Mouse (Mus musculus): Measurements from ENCODE around the gene Gm3402. TPM values are rescaled to one million over a fixed set of nuclear protein-coding genes. Genes with fewer than 3 reads are reported as not detected.
"Not testable (repeated sequence)": the region's sequence is repeated elsewhere in the genome, so short reads cannot be mapped to it uniquely, and the experiment has no call there.

Gene Gm3402
- polyA plus RNA-seq, 1 experiment from 2014 or later, result not detected

DNA sequence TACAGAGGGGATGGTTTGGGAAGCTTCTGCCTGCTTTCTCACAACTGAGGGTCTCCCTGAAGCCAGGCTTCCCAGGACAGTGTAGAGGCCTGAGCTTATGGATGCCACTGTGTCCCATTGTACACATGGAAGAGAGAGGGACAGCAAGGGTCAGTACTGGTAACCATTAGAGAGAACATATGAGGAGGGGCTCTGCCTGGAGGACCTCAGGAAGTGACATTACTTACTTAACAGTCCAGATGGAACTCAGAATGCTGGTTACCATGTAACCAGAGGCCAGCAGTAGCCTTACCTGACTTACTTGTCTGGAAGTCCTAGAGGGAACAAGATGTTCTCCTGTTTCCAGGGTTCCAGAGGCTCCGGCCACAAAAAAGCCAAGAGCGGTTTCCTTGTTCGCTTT, 41.9 kb downstream of the Gm3402 start, which contains the start of gene Gm3415:
Gene Gm3415 (plus strand): TSS at position 301 of the 400 bp plus-strand sequence.
- not testable (repeated sequence) for H3K36me3 ChIP-seq; ATAC-seq (ENCODE audit: low read depth); H3K4me3 ChIP-seq; H3K9ac ChIP-seq; H3K4me2 ChIP-seq; H3K4me1 ChIP-seq (replicated peaks); H3K27me3 ChIP-seq; H3K27ac ChIP-seq (replicated peaks); H3K9me3 ChIP-seq
- no CpG with 5 or more reads among the region's 3 CpGs for WGBS

GRCm38 (mm10) chr5:146564259-146564658, 50.3 kb downstream of the Gm3402 start:
- no peak for ATAC-seq (ENCODE audit: low read depth)
- no peak overlapping the region for H3K4me3 ChIP-seq
- H3K9me3 ChIP-seq, result no peaks in the 10 kb centered on the region
- no peak overlapping the region for H3K4me2 ChIP-seq
- H3K27me3 ChIP-seq, result no peaks in the 10 kb centered on the region
- H3K27ac ChIP-seq (replicated peaks), result no peak overlapping the region
- 81% methylated on average over 1 of the region's 1 CpGs for WGBS
- no peak overlapping the region for H3K9ac ChIP-seq
- H3K4me1 ChIP-seq (replicated peaks), result no peaks in the 10 kb centered on the region
- H3K36me3 ChIP-seq, result no peaks in the 10 kb centered on the region

Other genes starting within 250 kb of the Gm3402 start
- 14.4 and 14.8 TPM in 2 replicates for gene Wasf3, start 129.1 kb upstream of the Gm3402 start, polyA plus RNA-seq (2015; fragmentation: Nextera tagmentation; extraction: Ambion mirVana)
- gene Gm6408, start 32.2 kb upstream of the Gm3402 start, polyA plus RNA-seq (2015; fragmentation: Nextera tagmentation; extraction: Ambion mirVana), result not detected in 2 replicates
- gene Gm6370, start 22.8 kb upstream of the Gm3402 start, polyA plus RNA-seq (2015; fragmentation: Nextera tagmentation; extraction: Ambion mirVana), result not detected in 2 replicates
- not detected in 2 replicates for gene 4930449I24Rik, start 11.7 kb upstream of the Gm3402 start, polyA plus RNA-seq (2015; fragmentation: Nextera tagmentation; extraction: Ambion mirVana)
- gene Gm3404, start 11.7 kb downstream of the Gm3402 start, polyA plus RNA-seq (2015; fragmentation: Nextera tagmentation; extraction: Ambion mirVana), result not detected in 2 replicates
- gene Gm3409, start 23.5 kb downstream of the Gm3402 start, polyA plus RNA-seq (2015; fragmentation: Nextera tagmentation; extraction: Ambion mirVana), result not detected in 2 replicates
- not detected in 2 replicates for gene Gm3415, start 42.0 kb downstream of the Gm3402 start, polyA plus RNA-seq (2015; fragmentation: Nextera tagmentation; extraction: Ambion mirVana)
- 8.8 and 11.4 TPM in 2 replicates for gene Gpr12, start 71.1 kb downstream of the Gm3402 start, polyA plus RNA-seq (2015; fragmentation: Nextera tagmentation; extraction: Ambion mirVana)